Mouse (Mus musculus) limb, embryonic 12.5 days (tissue): ENCODE data around the gene Gm9970. TPM values are rescaled to one million over a fixed set of nuclear protein-coding genes. Genes with fewer than 3 reads are reported as not detected.

Source experiments
- ATAC-seq: fragments of 200-750 bp; cut with Nextera tagmentation; 2 replicates; pipeline ENCODE4 v1.8.0; 2017; ENCODE audit warnings: low read depth, moderate TSS enrichment; ENCODE audit not compliant: insufficient number of reproducible peaks, insufficient read depth, low FRiP score, low TSS enrichment
- H3K27ac ChIP-seq: fragments of 300-500 bp; sonication (generic); 2 replicates; pipeline ENCODE4 v1.5.1; 2016; ENCODE audit warnings: mild to moderate bottlenecking, moderate library complexity
- H3K27me3 ChIP-seq: fragments of 300-500 bp; sonication (generic); 2 replicates; pipeline ENCODE4 v1.6.1; 2016; ENCODE audit warnings: mild to moderate bottlenecking, moderate library complexity
- H3K36me3 ChIP-seq: fragments of 300-500 bp; sonication (generic); 2 replicates; pipeline ENCODE4 v1.6.1; 2016; ENCODE audit warnings: mild to moderate bottlenecking, moderate library complexity
- H3K4me1 ChIP-seq: fragments of 300-500 bp; sonication (generic); replicated peaks from 2 replicates; pipeline ENCODE4 v1.6.1; 2016
- H3K4me2 ChIP-seq: fragments of 300-500 bp; sonication (generic); 2 replicates; pipeline ENCODE4 v1.6.1; 2016; ENCODE audit warnings: mild to moderate bottlenecking, moderate library complexity
- H3K4me3 ChIP-seq: fragments of 300-500 bp; sonication (generic); replicated peaks from 2 replicates; pipeline ENCODE4 v1.5.1; 2016; ENCODE audit warnings: mild to moderate bottlenecking
- H3K9ac ChIP-seq: fragments of 300-500 bp; sonication (generic); replicated peaks from 2 replicates; pipeline ENCODE4 v1.6.1; 2016; ENCODE audit warnings: mild to moderate bottlenecking, moderate library complexity
- H3K9me3 ChIP-seq: fragments of 300-500 bp; sonication (generic); 2 replicates; pipeline ENCODE4 v1.6.1; 2016; ENCODE audit warnings: mild to moderate bottlenecking, moderate library complexity
- WGBS: fragments of 180-500 bp; shearing (Covaris S2); methylation state at CpG from one replicate; pipeline ENCODE4 v1.1.7; 2016; 5-methylcytosine and 5-hydroxymethylcytosine counted together
- polyA plus RNA-seq: library from polyadenylated mRNA; unstranded; fragments of >200 nt; fragmentation: Nextera tagmentation; extraction: Ambion mirVana; gene quantifications from 2 replicates; pipeline ENCODE4 v1.2.1, GENCODE M21; 2016

The Gm9970 gene
- polyA plus RNA-seq, 1 experiment from 2014 or later, result 0.84 TPM

DNA sequence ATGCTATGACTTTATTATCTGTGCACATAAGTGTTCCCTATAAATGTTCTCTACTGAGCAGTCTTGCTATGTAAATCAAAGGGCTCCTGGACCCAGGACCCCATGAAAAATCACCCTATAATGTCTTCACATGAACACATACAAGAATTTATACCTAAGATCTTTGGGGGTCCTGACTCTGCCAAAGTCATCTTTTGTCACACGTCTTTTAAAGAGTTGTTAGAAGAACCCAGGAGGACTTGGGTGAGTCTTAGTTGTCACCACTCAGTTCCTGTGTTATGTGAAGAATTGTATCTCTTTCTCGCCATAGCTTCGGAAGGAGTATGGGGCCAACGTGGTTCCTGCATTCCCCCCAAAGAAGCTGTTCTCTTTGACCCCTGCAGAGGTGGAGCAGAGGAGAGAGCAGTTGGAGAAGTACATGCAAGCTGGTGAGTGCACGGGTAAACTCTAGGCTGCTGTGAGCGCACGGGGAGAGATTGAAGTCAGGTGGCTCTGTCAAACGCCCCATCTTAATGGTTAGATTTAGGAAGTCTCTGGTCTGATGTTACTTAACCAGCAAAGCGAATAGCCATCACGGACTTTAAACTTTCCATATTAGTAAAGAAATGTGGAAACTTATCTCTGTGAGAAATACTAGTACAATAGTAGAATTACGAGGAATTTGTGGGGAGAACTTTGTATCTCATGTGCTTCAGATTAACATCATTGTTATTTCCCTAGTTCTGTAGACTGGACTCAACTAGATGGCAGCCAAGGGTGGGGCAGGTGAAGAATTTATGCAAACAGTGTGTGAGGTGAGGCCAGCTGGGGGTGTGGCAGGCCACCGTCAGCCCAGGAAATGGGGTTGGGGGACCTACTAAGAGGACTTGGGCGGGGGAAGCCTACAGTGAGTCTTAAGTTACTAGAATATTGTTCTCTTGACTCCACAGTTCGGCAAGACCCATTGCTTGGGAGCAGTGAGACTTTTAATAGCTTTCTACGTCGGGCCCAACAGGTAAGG lies 46.2 kb downstream of the Gm9970 start:
- no peaks in the 10 kb centered on the region for H3K9me3 ChIP-seq
- H3K4me2 ChIP-seq, result peak overlapping the region; percentile 88
- H3K4me1 ChIP-seq, result peaks cover 19% of the 10 kb centered on the region
- H3K27me3 ChIP-seq, result no peaks in the 10 kb centered on the region
- WGBS, result 91% methylated on average over 16 of the region's 16 CpGs
- ATAC-seq, result no peak
- no peak overlapping the region for H3K27ac ChIP-seq
- peaks cover 71% of the 10 kb centered on the region for H3K36me3 ChIP-seq
- H3K9ac ChIP-seq, result no peak overlapping the region
- H3K4me3 ChIP-seq, result peak overlapping the region; percentile 87

DNA sequence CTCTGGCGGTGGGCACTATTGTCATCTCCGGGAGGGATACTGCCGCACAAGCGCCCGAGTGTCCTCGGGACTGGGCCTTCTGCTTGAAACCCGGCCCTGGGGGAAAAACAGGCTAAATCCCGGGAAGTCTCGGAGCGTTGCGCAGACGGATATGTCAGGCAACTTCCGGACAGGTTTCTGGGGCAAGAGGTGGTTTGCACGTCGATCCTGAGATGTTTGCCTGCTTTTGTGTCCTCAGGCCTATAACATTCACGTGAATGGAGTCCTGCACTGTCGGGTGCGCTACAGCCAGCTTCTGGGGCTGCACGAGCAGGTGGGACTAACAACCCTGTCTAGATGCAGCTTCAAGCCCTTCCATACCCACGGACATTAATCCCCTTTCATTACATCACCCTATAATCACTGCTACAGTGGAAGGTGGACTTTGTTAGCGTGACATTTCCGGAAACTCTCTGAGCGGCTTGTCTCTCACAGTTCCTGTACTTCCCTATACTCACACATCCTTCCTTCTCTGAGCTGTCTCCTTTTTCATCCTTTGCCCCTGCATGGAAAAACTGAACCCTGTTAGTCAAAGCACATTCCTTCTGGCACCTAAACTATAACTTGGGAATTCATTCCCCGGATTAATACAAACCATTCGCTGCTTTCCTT lies 47.3 kb downstream of the Gm9970 start:
- Histone ChIP-seq H3K9me3 (no peaks in the 10 kb centered on the region), H3K36me3 (peaks cover 69% of the 10 kb centered on the region), H3K27me3 (no peaks in the 10 kb centered on the region), H3K4me2 (peak overlapping the region; percentile 88), H3K9ac (peak overlapping the region; percentile 87), H3K4me1 (peaks cover 19% of the 10 kb centered on the region), H3K27ac (peak overlapping the region; percentile 86), H3K4me3 (peak overlapping the region; percentile 87)
- ATAC-seq, result no peak
- WGBS, result 12% methylated on average over 25 of the region's 25 CpGs

DNA sequence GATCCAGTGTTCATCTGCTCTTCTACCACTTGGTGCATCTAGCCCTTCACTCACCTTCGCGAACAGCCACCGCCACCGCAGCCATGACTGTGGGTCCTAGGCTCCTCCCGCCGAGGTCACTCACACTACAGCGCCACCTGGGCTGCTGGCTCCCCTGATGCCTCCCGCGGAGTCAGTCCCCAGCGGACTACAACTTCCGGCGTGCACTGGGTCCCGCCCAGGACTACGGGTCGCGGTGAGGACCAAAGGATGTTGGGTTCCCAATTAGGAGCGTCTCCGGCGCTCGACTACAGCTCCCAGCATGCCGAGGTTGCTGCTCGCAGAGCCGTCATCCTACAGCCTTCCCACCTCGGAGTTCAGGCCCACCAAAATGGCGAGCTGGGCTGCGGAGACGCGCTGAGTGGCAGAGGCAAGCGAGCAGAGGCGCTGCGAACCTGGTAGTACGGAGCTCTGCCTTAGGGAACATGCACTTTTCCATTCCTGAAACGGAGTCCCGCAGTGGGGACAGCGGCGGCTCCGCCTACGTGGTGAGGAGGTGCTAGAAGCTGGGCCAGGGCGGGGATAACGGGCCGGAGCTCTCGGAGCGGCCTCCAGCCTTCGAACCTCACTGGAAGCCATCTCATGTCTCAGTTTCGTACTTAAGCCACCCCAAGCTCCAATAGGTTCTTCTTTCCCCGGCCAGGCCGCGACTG lies 47.9 kb downstream of the Gm9970 start, which contains the start of the genes Snx17 and Eif2b4:
Gene Snx17 (plus strand): TSS at position 289 of the 692 bp plus-strand sequence.
Gene Eif2b4 (minus strand): TSS at position 492 of the 692 bp plus-strand sequence.
- peaks cover 69% of the 10 kb centered on the region for H3K36me3 ChIP-seq

DNA sequence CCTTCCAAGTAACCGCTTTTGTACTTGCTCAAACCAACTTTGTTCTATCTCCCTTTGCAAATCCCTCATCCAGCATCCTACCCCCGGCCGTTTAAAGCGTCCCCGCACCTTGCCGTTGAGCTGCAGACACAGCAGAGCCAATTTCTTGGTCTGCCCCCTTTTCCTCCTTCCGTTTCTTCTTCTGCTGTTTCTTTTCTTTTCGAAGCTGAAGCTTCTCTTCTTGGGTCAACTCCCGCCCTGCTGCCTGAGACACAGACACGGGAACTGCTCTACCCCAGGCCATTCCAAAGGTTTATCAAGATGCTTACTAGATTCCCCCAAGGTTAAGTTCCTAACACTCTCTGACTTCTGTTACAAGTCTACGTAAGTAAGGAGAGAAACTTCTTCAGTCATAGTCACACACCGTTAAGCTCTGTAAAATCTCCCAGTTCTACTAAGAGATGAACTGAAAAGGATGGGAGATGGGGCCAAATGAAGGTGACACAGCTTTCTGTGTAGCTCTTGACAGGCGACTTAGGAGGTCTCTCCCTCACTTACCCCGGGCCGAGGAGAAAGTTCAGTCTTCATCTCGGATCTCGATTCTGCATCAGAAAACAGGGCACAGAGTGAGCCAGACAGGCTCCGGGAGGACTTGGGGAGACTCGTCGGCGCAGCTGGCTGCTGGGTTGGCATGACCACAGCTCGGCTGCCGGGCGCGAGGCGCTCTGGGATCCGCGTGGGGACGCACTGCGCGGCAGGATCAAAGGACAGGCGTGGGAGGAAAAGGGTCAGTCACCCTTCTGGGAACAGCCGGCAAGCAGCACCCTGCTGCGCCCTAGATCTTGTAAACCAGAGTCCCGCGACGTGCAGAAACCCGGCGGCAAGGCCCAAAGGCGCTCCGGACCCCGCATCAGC lies 48.7 kb downstream of the Gm9970 start:
- peaks cover 19% of the 10 kb centered on the region for H3K4me1 ChIP-seq
- no peaks in the 10 kb centered on the region for H3K27me3 ChIP-seq
- peak; percentile 46 for ATAC-seq
- 13% methylated on average over 42 of the region's 42 CpGs for WGBS
- peaks cover 69% of the 10 kb centered on the region for H3K36me3 ChIP-seq
- H3K9ac ChIP-seq, result peak overlapping the region; percentile 87
- peak overlapping the region; percentile 80 for H3K27ac ChIP-seq
- no peaks in the 10 kb centered on the region for H3K9me3 ChIP-seq
- peak overlapping the region; percentile 88 for H3K4me2 ChIP-seq
- peak overlapping the region; percentile 87 for H3K4me3 ChIP-seq

More for the DNA sequence above, 47.9 kb downstream of the Gm9970 start, which contains the start of the genes Snx17 and Eif2b4:
- H3K4me1 ChIP-seq, result peaks cover 19% of the 10 kb centered on the region
- peak within 1 kb of the TSS; percentile 87 for H3K9ac ChIP-seq
- ATAC-seq, result peak; percentile 96
- WGBS, result under 1% methylated on average over 48 of the region's 48 CpGs
- peak within 1 kb of the TSS; percentile 86 for H3K27ac ChIP-seq
- peak within 1 kb of the TSS; percentile 88 for H3K4me2 ChIP-seq
- H3K4me3 ChIP-seq, result peak within 1 kb of the TSS; percentile 87
- H3K27me3 ChIP-seq, result no peaks in the 10 kb centered on the region
- no peaks in the 10 kb centered on the region for H3K9me3 ChIP-seq

Other genes starting within 250 kb of the Gm9970 start
- 105 and 107 TPM in 2 replicates for gene Atraid, start 192.9 kb downstream of the Gm9970 start, polyA plus RNA-seq
- 11.0 and 12.5 TPM in 2 replicates for gene Slc5a6, start 192.3 kb downstream of the Gm9970 start, polyA plus RNA-seq
- gene Cad, start 186.5 kb downstream of the Gm9970 start, polyA plus RNA-seq, result 48.0 and 50.9 TPM in 2 replicates
- gene Dnajc5g, start 134.9 kb downstream of the Gm9970 start, polyA plus RNA-seq, result not detected in 2 replicates
- gene Slc30a3, start 133.0 kb downstream of the Gm9970 start, polyA plus RNA-seq, result 0.13 and 0.21 TPM in 2 replicates
- gene Trim54, start 124.5 kb downstream of the Gm9970 start, polyA plus RNA-seq, result 2.1 and 3.6 TPM in 2 replicates
- gene Ucn, start 102.4 kb downstream of the Gm9970 start, polyA plus RNA-seq, result not detected in 2 replicates
- 59.4 and 63.0 TPM in 2 replicates for gene Mpv17, start 87.0 kb downstream of the Gm9970 start, polyA plus RNA-seq
- gene Gm29609, start 61.3 kb downstream of the Gm9970 start, polyA plus RNA-seq, result 0.80 and 1.5 TPM in 2 replicates
- 101 and 108 TPM in 2 replicates for gene Gtf3c2, start 61.1 kb downstream of the Gm9970 start, polyA plus RNA-seq
- 149 and 153 TPM in 2 replicates for gene Snx17, start 48.0 kb downstream of the Gm9970 start, polyA plus RNA-seq
- 69.3 and 76.1 TPM in 2 replicates for gene Eif2b4, start 47.8 kb downstream of the Gm9970 start, polyA plus RNA-seq
- 16.7 and 19.3 TPM in 2 replicates for gene Zfp513, start 38.9 kb downstream of the Gm9970 start, polyA plus RNA-seq
- gene Ppm1g, start 20.5 kb downstream of the Gm9970 start, polyA plus RNA-seq, result 146 and 153 TPM in 2 replicates
- gene Nrbp1, start 368 bp downstream of the Gm9970 start, polyA plus RNA-seq, result 128 and 138 TPM in 2 replicates
- 24.4 and 26.3 TPM in 2 replicates for gene Krtcap3, start 10.5 kb upstream of the Gm9970 start, polyA plus RNA-seq
- gene Ift172, start 49.9 kb upstream of the Gm9970 start, polyA plus RNA-seq, result 55.3 and 55.4 TPM in 2 replicates
- gene Fndc4, start 54.8 kb upstream of the Gm9970 start, polyA plus RNA-seq, result 86.3 and 87.3 TPM in 2 replicates
- 0.45 and 0.74 TPM in 2 replicates for gene Gckr, start 56.2 kb upstream of the Gm9970 start, polyA plus RNA-seq
- gene Zfp512, start 211.2 kb upstream of the Gm9970 start, polyA plus RNA-seq, result 73.0 and 74.4 TPM in 2 replicates
- not detected in 2 replicates for gene 4930548H24Rik, start 244.5 kb upstream of the Gm9970 start, polyA plus RNA-seq